Mouse (Mus musculus): Measurements from ENCODE around the gene Cdk7.

DNA sequence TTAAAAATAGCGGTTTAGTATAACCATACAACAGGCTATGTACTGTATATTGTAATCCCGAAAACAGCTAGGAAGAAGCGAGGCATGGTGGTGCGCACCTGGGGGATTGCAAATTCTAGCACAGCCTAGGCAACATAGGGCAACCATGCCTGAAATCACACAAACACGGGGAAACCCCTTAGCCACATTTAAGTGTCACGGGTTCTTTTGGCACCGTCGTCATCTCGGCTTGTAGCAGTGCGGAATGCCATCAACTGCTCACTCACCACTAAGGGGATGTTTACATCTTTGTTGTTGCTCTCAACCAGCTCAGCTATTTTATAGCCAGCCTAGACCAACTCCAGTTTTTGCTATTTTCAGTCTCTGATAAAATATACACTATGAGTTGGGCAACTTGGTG, 31.9 kb downstream of the Cdk7 start:
- TF ChIP-seq NELFE (IDR thresholded peaks at IDR 0.05; ENCODE audit: low read depth, low read length) (no peak), CTCF (conservative IDR thresholded peaks at IDR 0.05 in 1 of 2, IDR thresholded peaks at IDR 0.05 in 1 of 2; ENCODE audit: low read depth in 2 of 2, low read length in 2 of 2) (no peak), GABPA (IDR thresholded peaks at IDR 0.05; ENCODE audit: insufficient replicate concordance, low read depth, low read length) (no peak), E2F4 (IDR thresholded peaks at IDR 0.05; ENCODE audit: insufficient replicate concordance, low read depth, low read length) (no peak), BHLHE40 (IDR thresholded peaks at IDR 0.05; ENCODE audit: low read depth, low read length) (no peak), RCOR1 (conservative IDR thresholded peaks at IDR 0.05; ENCODE audit: low read depth, low read length) (no peak), SMC3 (IDR thresholded peaks at IDR 0.05; ENCODE audit: low read depth, low read length) (no peak)

Measured in CH12.LX (cell line).